Mouse (Mus musculus): ENCODE measurements around the gene Vmn1r53. TPM values are rescaled to one million over a fixed set of nuclear protein-coding genes. Genes with fewer than 3 reads are reported as not detected.

Vmn1r53 gene
- 0.16 TPM in 1 of 2 replicates, not detected in the other for polyA plus RNA-seq (2012; rRNA removed)

DNA sequence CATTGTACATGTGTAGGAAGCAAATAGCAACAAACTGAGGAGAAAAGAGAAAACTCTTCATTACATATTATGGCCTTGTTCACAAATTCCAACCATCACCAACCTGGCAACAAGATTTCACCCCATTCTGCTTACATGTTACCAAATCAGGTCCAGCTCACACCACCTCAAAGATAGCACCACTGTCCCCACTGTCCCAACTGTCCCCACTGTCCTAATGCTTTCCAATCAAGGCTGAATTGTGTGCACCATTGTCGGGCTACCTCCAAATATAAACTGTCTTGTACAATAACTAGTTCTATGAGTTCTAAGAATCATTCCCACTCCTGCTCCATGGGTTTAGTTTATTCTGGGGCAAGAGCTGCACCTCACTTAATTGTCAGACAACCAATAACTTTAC lies at the start of gene Vmn1r53:
Gene Vmn1r53, minus strand, starts transcription at position 101 of the 400 bp plus-strand sequence.

DNA sequence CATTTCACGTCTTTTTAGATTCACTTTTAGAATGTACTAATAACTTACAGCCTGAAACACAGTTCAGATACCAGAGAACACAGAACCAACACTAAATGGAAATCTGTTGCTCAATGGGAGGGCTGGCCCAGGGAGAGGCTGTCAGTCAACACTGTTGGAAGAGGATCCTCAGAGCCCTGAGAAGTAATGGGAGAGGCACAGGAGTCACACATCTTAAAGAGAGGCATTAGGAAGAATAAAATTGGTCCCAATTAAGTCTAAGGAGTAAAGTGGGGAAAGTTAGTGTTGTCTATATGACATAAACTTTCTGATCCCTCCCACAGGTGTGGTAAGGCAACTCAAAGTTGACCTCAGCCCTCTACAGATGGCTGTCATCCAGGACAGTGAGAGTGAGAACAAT lies 21.8 kb upstream of the Vmn1r53 start, which contains the start of gene Vmn1r54:
Gene Vmn1r54, plus strand, starts transcription at position 301 of the 400 bp plus-strand sequence.

DNA sequence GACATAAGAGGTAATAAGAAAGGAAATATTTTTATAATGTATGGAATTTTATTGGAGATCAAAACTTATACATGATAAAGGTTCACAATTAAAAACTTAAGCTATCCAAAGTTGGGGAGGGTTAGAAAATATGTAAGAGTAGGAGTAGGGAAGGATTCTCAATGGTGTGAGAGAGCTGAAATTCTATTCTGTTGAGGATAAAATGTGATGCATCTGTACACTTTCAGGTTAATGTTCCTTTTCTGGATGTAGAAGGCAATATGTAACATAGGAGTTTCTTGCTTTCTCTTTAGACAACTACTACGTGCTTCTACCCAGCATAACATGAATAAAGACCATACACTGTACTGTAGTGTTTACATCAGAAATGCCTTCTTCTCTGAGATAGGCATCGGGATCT lies 21.7 kb downstream of the Vmn1r53 start, which contains the start of gene V1ra8:
Gene V1ra8, plus strand, starts transcription at position 301 of the 400 bp plus-strand sequence.

DNA sequence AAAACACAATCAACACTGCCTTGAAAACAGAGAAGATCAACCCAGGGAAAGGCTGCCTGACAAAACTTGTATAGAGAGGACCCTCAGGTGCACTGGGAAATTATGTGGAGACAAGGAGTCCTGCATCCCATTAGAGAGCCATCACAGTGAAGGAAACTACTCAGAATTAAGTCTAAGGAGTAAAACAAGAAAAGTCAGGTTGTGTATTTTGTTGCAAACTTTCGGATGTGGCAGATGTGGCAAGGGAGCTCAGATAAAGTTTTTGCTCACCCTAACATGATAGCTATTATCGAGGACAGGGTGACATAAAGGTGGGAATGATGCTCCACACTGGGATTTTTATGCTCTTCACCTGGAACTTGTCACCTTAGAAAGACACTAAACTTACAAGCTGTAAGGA lies 49.7 kb downstream of the Vmn1r53 start, which contains the start of gene Vmn1r52:
Gene Vmn1r52, plus strand, starts transcription at position 301 of the 400 bp plus-strand sequence.

Other genes with a start within 250 kb of the Vmn1r53 start
- gene Vmn1r47, start 208.3 kb downstream of the Vmn1r53 start, polyA plus RNA-seq (2012; rRNA removed): not detected in 2 replicates
- not detected in 2 replicates for gene Vmn1r48, start 187.6 kb downstream of the Vmn1r53 start, polyA plus RNA-seq (2012; rRNA removed)
- not detected in 2 replicates for gene Vmn1r49, start 145.9 kb downstream of the Vmn1r53 start, polyA plus RNA-seq (2012; rRNA removed)
- gene Vmn1r50, start 123.0 kb downstream of the Vmn1r53 start, polyA plus RNA-seq (2012; rRNA removed): not detected in 2 replicates
- gene Vmn1r51, start 101.8 kb downstream of the Vmn1r53 start, polyA plus RNA-seq (2012; rRNA removed): not detected in 2 replicates
- gene Vmn1r52, start 49.6 kb downstream of the Vmn1r53 start, polyA plus RNA-seq (2012; rRNA removed): not detected in 2 replicates
- gene V1ra8, start 21.6 kb downstream of the Vmn1r53 start, polyA plus RNA-seq (2012; rRNA removed): not detected in 2 replicates
- not detected in 2 replicates for gene Vmn1r54, start 21.9 kb upstream of the Vmn1r53 start, polyA plus RNA-seq (2012; rRNA removed)
- gene BC048671, start 76.8 kb upstream of the Vmn1r53 start, polyA plus RNA-seq (2012; rRNA removed): not detected in 2 replicates
- gene Chst13, start 100.7 kb upstream of the Vmn1r53 start, polyA plus RNA-seq (2012; rRNA removed): 2.6 and 12.0 TPM in 2 replicates
- 0.29 and 0.47 TPM in 2 replicates for gene Uroc1, start 108.8 kb upstream of the Vmn1r53 start, polyA plus RNA-seq (2012; rRNA removed)
- 65.6 and 96.9 TPM in 2 replicates for gene Zxdc, start 145.1 kb upstream of the Vmn1r53 start, polyA plus RNA-seq (2012; rRNA removed)
- 4.7 and 5.8 TPM in 2 replicates for gene Cfap100, start 204.4 kb upstream of the Vmn1r53 start, polyA plus RNA-seq (2012; rRNA removed)
- 63.2 and 82.2 TPM in 2 replicates for gene Klf15, start 238.1 kb upstream of the Vmn1r53 start, polyA plus RNA-seq (2012; rRNA removed)

Measured in ovary, adult 2 months (tissue).